Mouse (Mus musculus) midbrain, embryonic 13.5 days (tissue): ENCODE measurements around the gene Mns1. TPM values are rescaled to one million over a fixed set of nuclear protein-coding genes. Genes with fewer than 3 reads are reported as not detected.

Experiments
- ATAC-seq: fragments of 200-750 bp; cut with Nextera tagmentation; 2 replicates; pipeline ENCODE4 v1.8.0; 2017; ENCODE audit warnings: mild to moderate bottlenecking, moderate TSS enrichment, moderate library complexity
- H3K27ac ChIP-seq: fragments of 300-500 bp; sonication (generic); 2 replicates; pipeline ENCODE4 v1.5.1; 2015; ENCODE audit warnings: inconsistent platforms, mild to moderate bottlenecking, moderate library complexity
- H3K27me3 ChIP-seq: fragments of 300-500 bp; sonication (generic); 2 replicates; pipeline ENCODE4 v1.6.1; 2015; ENCODE audit warnings: mild to moderate bottlenecking, inconsistent platforms
- H3K36me3 ChIP-seq: fragments of 300-500 bp; sonication (generic); 2 replicates; pipeline ENCODE4 v1.6.1; 2015; ENCODE audit warnings: mild to moderate bottlenecking, inconsistent platforms
- H3K4me1 ChIP-seq: fragments of 300-500 bp; sonication (generic); replicated peaks from 2 replicates; pipeline ENCODE4 v1.6.1; 2015; ENCODE audit warnings: inconsistent platforms
- H3K4me2 ChIP-seq: fragments of 300-500 bp; sonication (generic); replicated peaks from 2 replicates; pipeline ENCODE4 v1.6.1; 2015; ENCODE audit warnings: moderate library complexity, mild to moderate bottlenecking, inconsistent platforms
- H3K4me3 ChIP-seq: fragments of 300-500 bp; sonication (generic); replicated peaks from 2 replicates; pipeline ENCODE4 v1.5.1; 2015; ENCODE audit warnings: mild to moderate bottlenecking, inconsistent platforms
- H3K9ac ChIP-seq: fragments of 300-500 bp; sonication (generic); replicated peaks from 2 replicates; pipeline ENCODE4 v1.6.1; 2015; ENCODE audit warnings: mild to moderate bottlenecking, inconsistent platforms
- H3K9me3 ChIP-seq: fragments of 300-500 bp; sonication (generic); 2 replicates; pipeline ENCODE4 v1.6.1; 2016; ENCODE audit warnings: mild to moderate bottlenecking, inconsistent platforms
- WGBS: fragments of 180-500 bp; shearing (Covaris S2); methylation state at CpG from one replicate; pipeline ENCODE4 v1.1.7; 2015; 5-methylcytosine and 5-hydroxymethylcytosine counted together
- polyA plus RNA-seq: library from polyadenylated mRNA; unstranded; fragments of >200 nt; fragmentation: Nextera tagmentation; extraction: Ambion mirVana; gene quantifications from 2 replicates; pipeline ENCODE4 v1.2.1, GENCODE M21; 2015

Gene Mns1
- polyA plus RNA-seq, 1 experiment from 2014 or later: 19.9 TPM

DNA sequence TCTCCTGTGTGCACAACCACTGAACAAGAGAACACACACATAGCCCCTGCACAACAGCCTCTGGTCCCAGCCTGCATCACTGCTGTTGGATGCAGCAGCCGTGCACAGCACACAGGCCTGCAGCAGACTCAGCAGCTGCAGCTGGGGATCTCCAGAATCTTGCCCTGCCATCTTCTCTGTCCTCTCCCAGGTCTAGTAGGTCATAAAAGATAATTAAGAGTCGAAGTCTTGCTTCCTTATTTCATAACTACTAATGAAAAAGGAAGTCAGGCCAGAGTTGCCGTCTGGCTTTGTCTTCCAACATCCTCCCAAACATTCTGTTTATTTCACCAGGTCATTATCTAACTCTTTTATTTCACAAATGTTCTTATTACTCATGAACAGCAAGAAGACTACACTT, 23.0 kb downstream of the Mns1 start:
- no peaks in the 10 kb centered on the region for H3K9me3 ChIP-seq
- no peak overlapping the region for H3K4me2 ChIP-seq
- H3K4me1 ChIP-seq: no peaks in the 10 kb centered on the region
- H3K9ac ChIP-seq: no peak overlapping the region
- 94% methylated on average over 3 of the region's 3 CpGs for WGBS
- H3K36me3 ChIP-seq: peaks cover 30% of the 10 kb centered on the region
- no peaks in the 10 kb centered on the region for H3K27me3 ChIP-seq
- no peak overlapping the region for H3K4me3 ChIP-seq
- no peak overlapping the region for H3K27ac ChIP-seq
- no peak for ATAC-seq

DNA sequence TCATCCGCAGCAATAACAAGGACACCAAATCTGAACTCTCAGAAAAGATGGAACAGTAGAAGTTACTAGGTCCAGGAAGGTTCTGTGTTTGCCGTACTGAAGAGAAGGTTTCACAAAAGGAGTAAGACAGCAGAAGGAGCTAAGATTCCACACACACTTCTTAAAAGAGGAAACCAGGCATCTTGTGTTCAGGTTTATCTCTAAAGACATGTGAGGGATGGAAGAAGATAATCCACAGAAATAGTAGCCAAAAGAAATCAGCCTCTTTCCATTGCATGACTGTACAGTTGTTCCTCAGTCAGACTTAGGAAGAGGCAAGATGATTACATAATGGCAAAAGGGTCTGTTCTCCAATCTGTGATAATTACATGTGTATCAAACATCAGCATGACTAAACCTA, 24.6 kb downstream of the Mns1 start:
- H3K4me2 ChIP-seq: no peak overlapping the region
- WGBS: 98% methylated on average over 2 of the region's 2 CpGs
- no peaks in the 10 kb centered on the region for H3K4me1 ChIP-seq
- no peaks in the 10 kb centered on the region for H3K9me3 ChIP-seq
- no peaks in the 10 kb centered on the region for H3K27me3 ChIP-seq
- peaks cover 24% of the 10 kb centered on the region for H3K36me3 ChIP-seq
- no peak overlapping the region for H3K9ac ChIP-seq
- H3K4me3 ChIP-seq: no peak overlapping the region
- H3K27ac ChIP-seq: no peak overlapping the region
- no peak for ATAC-seq

DNA sequence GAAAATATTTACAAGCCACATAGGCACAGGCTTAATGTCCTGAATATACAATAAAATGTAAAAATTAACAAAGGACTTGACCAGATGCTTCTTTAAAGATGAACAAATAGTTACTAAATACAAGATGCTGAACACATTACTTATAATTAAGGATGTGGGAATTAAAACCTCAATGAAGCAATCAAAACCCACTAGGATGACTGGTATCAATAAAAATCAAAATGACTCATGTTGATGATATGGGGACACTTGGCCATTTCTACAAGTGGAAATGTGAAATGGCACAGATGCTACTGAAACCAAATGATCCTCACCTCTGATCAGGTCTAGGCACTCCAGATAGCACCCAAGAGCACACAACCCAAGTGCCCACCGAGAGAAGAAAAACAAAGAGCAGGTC, 27.0 kb downstream of the Mns1 start:
- 94% methylated on average over 1 of the region's 1 CpGs for WGBS
- no peak overlapping the region for H3K27ac ChIP-seq
- no peak overlapping the region for H3K4me2 ChIP-seq
- H3K27me3 ChIP-seq: no peaks in the 10 kb centered on the region
- H3K36me3 ChIP-seq: peaks cover 23% of the 10 kb centered on the region
- ATAC-seq: no peak
- H3K9me3 ChIP-seq: no peaks in the 10 kb centered on the region
- H3K4me3 ChIP-seq: no peak overlapping the region
- no peak overlapping the region for H3K9ac ChIP-seq
- H3K4me1 ChIP-seq: no peaks in the 10 kb centered on the region

GRCm38 (mm10) chr9:72465754-72466181, 28.0 kb downstream of the Mns1 start:
- Histone ChIP-seq H3K9me3 (no peaks in the 10 kb centered on the region), H3K27ac (no peak overlapping the region), H3K27me3 (no peaks in the 10 kb centered on the region), H3K4me3 (no peak overlapping the region), H3K4me2 (no peak overlapping the region), H3K9ac (no peak overlapping the region), H3K36me3 (peaks cover 20% of the 10 kb centered on the region), H3K4me1 (no peaks in the 10 kb centered on the region)
- ATAC-seq: no peak
- WGBS: 96% methylated on average over 4 of the region's 4 CpGs

DNA sequence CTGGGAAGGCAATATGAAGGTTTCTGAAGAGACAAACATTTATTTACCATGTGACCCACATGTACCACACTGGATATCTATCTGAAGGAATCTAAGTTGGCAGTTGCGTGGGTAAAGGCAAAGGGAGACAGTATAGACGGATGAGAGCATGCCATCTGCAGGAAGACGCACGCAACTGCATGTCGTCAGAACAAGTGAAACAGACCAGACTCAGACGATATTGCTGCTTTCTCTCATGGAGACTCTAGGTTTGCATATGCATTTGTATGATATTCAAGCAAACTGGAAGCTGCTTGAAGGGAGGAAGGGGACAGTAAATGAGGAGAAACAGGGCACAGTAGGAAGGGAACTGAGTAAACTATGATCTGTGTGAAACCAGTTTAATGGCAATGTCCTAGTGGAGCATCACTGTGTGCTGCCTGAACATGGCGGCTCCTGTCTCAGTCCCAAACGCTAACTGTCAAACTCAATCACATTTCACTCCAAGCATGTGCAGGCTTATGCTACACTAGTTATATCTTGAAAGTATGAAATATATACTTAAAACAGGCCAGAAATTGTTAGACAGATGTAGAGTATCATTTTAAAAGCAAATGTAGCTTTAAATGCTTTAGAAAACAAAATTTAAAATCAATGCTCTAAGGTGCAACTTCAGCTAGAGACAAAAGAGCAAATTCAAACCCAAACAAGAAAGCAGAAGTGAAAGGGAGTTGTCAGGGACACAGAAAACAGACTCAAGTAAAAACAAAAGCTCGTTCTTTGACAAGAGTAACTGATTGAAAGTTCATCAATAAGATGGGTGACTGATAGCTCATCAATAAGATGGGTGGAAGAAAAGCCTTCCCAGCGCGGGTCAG, 30.0 kb downstream of the Mns1 start:
- Histone ChIP-seq H3K27me3 (no peaks in the 10 kb centered on the region), H3K36me3 (peaks cover 31% of the 10 kb centered on the region), H3K4me2 (no peak overlapping the region), H3K4me3 (no peak overlapping the region), H3K9ac (no peak overlapping the region), H3K27ac (no peak overlapping the region), H3K4me1 (no peaks in the 10 kb centered on the region), H3K9me3 (no peaks in the 10 kb centered on the region)
- WGBS: 69% methylated on average over 11 of the region's 11 CpGs
- ATAC-seq: no peak

- no peak for ATAC-seq
- H3K27me3 ChIP-seq: no peaks in the 10 kb centered on the region
- WGBS: 95% methylated on average over 10 of the region's 10 CpGs
Measured at GRCm38 (mm10) chr9:72468616-72469015, 30.8 kb downstream of the Mns1 start.

DNA sequence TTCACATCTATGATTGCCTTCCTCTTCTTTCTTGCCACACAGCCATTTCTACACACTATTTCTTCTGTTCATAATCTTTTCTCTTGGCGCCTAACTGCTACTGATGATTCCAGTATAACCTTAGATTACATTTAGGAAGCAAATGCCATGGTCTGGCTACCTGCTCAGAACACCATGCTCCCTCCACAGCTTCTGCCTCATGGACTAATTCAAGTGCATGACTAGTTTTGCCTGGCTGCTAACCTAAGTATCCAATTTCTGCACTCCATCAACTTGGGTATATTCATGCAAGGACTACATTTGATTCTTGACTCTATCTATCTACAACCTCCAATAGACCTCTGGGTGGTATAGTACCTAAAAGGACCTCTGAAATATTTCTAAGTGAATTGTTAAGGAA, 32.0 kb downstream of the Mns1 start:
- Histone ChIP-seq H3K9ac (no peak overlapping the region), H3K4me3 (no peak overlapping the region), H3K4me2 (no peak overlapping the region), H3K9me3 (no peaks in the 10 kb centered on the region), H3K4me1 (no peaks in the 10 kb centered on the region), H3K27me3 (no peaks in the 10 kb centered on the region), H3K27ac (no peak overlapping the region), H3K36me3 (peaks cover 50% of the 10 kb centered on the region)
- ATAC-seq: no peak
- 100% methylated on average over 1 of the region's 1 CpGs for WGBS

More at GRCm38 (mm10) chr9:72468616-72469015, 30.8 kb downstream of the Mns1 start:
- Histone ChIP-seq H3K27ac (no peak overlapping the region), H3K4me2 (no peak overlapping the region), H3K4me3 (no peak overlapping the region), H3K9me3 (no peaks in the 10 kb centered on the region), H3K9ac (no peak overlapping the region), H3K4me1 (no peaks in the 10 kb centered on the region), H3K36me3 (peaks cover 40% of the 10 kb centered on the region)

GRCm38 (mm10) chr9:72475511-72475910, 37.7 kb downstream of the Mns1 start:
- no peak overlapping the region for H3K27ac ChIP-seq
- H3K4me1 ChIP-seq: no peaks in the 10 kb centered on the region
- WGBS: 86% methylated on average over 9 of the region's 9 CpGs
- no peak overlapping the region for H3K4me3 ChIP-seq
- no peak overlapping the region for H3K4me2 ChIP-seq
- no peaks in the 10 kb centered on the region for H3K9me3 ChIP-seq
- no peaks in the 10 kb centered on the region for H3K27me3 ChIP-seq
- peaks cover 68% of the 10 kb centered on the region for H3K36me3 ChIP-seq
- no peak for ATAC-seq
- no peak overlapping the region for H3K9ac ChIP-seq

GRCm38 (mm10) chr9:72477306-72477705, 39.5 kb downstream of the Mns1 start:
- ATAC-seq: no peak
- no peak overlapping the region for H3K9ac ChIP-seq
- H3K9me3 ChIP-seq: no peaks in the 10 kb centered on the region
- H3K4me3 ChIP-seq: no peak overlapping the region
- no peaks in the 10 kb centered on the region for H3K27me3 ChIP-seq
- H3K4me2 ChIP-seq: no peak overlapping the region
- H3K4me1 ChIP-seq: no peaks in the 10 kb centered on the region
- WGBS: 80% methylated on average over 6 of the region's 6 CpGs
- peaks cover 62% of the 10 kb centered on the region for H3K36me3 ChIP-seq
- H3K27ac ChIP-seq: no peak overlapping the region

DNA sequence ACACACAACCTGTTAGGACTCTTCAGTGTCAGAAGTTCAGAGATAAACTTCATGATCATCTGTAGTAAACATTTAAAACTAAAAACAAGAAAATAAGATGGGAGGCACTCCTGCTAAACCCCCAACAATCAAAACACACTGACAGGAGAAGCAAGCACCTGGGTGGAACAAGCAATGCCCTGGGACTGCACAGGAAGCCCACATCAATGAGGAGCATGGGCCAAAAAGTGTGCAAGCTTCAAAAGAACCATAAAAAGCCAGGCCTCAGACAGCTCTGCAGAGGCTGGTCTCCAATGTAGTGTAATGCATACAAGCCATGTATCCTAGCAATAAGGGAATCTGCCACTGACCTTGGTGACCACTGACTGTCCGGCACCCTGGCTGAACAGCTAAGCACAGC, 41.5 kb downstream of the Mns1 start:
- WGBS: 79% methylated on average over 1 of the region's 1 CpGs
- H3K9me3 ChIP-seq: no peaks in the 10 kb centered on the region

GRCm38 (mm10) chr9:72488523-72488922, 50.7 kb downstream of the Mns1 start:
- ATAC-seq: no peak
- peaks cover 22% of the 10 kb centered on the region for H3K36me3 ChIP-seq
- peaks cover 15% of the 10 kb centered on the region for H3K4me1 ChIP-seq
- no peak overlapping the region for H3K4me2 ChIP-seq
- H3K4me3 ChIP-seq: no peak overlapping the region
- H3K27me3 ChIP-seq: no peaks in the 10 kb centered on the region
- H3K27ac ChIP-seq: no peak overlapping the region
- H3K9ac ChIP-seq: no peak overlapping the region
- no peaks in the 10 kb centered on the region for H3K9me3 ChIP-seq

More for the DNA sequence above, 41.5 kb downstream of the Mns1 start:
- no peaks in the 10 kb centered on the region for H3K4me1 ChIP-seq
- H3K36me3 ChIP-seq: peaks cover 54% of the 10 kb centered on the region
- H3K27me3 ChIP-seq: no peaks in the 10 kb centered on the region
- H3K27ac ChIP-seq: no peak overlapping the region
- no peak overlapping the region for H3K4me2 ChIP-seq
- H3K9ac ChIP-seq: no peak overlapping the region
- no peak for ATAC-seq
- no peak overlapping the region for H3K4me3 ChIP-seq

DNA sequence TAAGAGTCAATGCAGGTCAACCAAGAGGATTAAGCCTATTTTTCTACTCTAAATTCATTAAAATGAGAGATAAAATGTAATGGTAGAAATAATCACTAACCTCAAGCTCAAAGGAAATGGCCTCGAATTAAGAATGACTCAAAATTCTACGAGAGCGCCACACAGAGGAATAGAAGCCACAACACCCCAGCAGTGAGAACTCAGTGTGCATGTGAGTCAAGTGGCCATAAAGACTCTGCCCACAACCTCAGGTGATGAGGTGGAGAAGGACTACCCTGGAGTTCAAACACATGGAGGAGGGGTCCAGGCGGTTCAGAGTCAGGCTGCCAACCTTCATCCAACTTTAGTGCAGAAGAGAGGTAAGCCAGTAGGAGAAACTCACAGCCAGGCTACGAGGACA, 51.3 kb downstream of the Mns1 start:
- Histone ChIP-seq H3K4me1 (peaks cover 15% of the 10 kb centered on the region), H3K9ac (no peak overlapping the region), H3K4me2 (no peak overlapping the region), H3K36me3 (peaks cover 18% of the 10 kb centered on the region), H3K4me3 (no peak overlapping the region), H3K27ac (no peak overlapping the region), H3K9me3 (no peaks in the 10 kb centered on the region), H3K27me3 (no peaks in the 10 kb centered on the region)
- no peak for ATAC-seq
- 99% methylated on average over 5 of the region's 5 CpGs for WGBS
